In the genomic region with DNA sequence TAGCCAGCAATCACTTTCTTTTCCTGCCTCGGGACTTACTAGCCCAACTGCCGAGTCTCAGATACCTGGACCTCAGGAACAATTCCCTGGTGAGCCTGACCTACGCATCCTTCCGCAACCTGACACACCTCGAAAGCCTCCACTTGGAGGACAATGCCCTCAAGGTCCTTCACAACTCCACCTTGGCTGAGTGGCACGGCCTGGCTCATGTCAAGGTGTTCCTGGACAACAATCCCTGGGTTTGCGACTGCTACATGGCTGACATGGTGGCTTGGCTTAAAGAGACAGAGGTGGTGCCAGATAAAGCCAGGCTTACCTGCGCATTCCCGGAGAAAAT, we compare ENCODE assay signal across 8 mouse cellular contexts. TPM values are rescaled to one million over a fixed set of nuclear protein-coding genes. Genes with fewer than 3 reads are reported as not detected.
DNase-seq lines count a peak whose midpoint lies in the region; ATAC-seq and TF ChIP-seq lines count a peak whose summit lies in the region.

No protein-coding gene starts in this region.

- ATAC-seq in kidney, postnatal 0 days (replicated peaks; ENCODE audit: low FRiP score, low read depth): no peak
- no peak for ATAC-seq in embryonic facial prominence, embryonic 13.5 days (ENCODE audit: insufficient number of reproducible peaks, insufficient read depth, low FRiP score, low TSS enrichment, low read depth)
- ATAC-seq in hindbrain, embryonic 13.5 days (ENCODE audit: low FRiP score): no peak
- no peak for ATAC-seq in midbrain, embryonic 16.5 days

- H3K4me3 ChIP-seq in kidney, postnatal 0 days (replicated peaks; ENCODE audit: low read depth, low read length): peak overlapping the region; percentile 66
- peak overlapping the region; percentile 69 for H3K4me3 ChIP-seq in embryonic facial prominence, embryonic 13.5 days
- peak overlapping the region; percentile 63 for H3K4me3 ChIP-seq in hindbrain, embryonic 13.5 days
- peak overlapping the region; percentile 60 for H3K4me3 ChIP-seq in midbrain, embryonic 16.5 days (ENCODE audit: low read depth, low read length)

- peaks cover 4% of the 10 kb centered on the region; the same call in 1 of the 2 replicates for H3K4me1 ChIP-seq in kidney, postnatal 0 days (replicated peaks; ENCODE audit: insufficient read depth, low read length)
- H3K4me1 ChIP-seq in embryonic facial prominence, embryonic 13.5 days: peaks cover 17% of the 10 kb centered on the region
- H3K4me1 ChIP-seq in hindbrain, embryonic 13.5 days (replicated peaks): peaks cover 21% of the 10 kb centered on the region
- H3K4me1 ChIP-seq in midbrain, embryonic 16.5 days (ENCODE audit: control insufficient read depth, insufficient read depth, low read length): peaks cover 7% of the 10 kb centered on the region; the same call in 1 of the 2 replicates

- H3K9me3 ChIP-seq in kidney, postnatal 0 days (replicated peaks; ENCODE audit: low read length): no peaks in the 10 kb centered on the region
- no peaks in the 10 kb centered on the region for H3K9me3 ChIP-seq in embryonic facial prominence, embryonic 13.5 days
- no peaks in the 10 kb centered on the region for H3K9me3 ChIP-seq in hindbrain, embryonic 13.5 days
- 0 out of 2 replicates have a peak, but pooled peaks cover 3% of the 10 kb centered on the region for H3K9me3 ChIP-seq in midbrain, embryonic 16.5 days (replicated peaks; ENCODE audit: control insufficient read depth, low read length, poor library complexity, severe bottlenecking)

- no peak overlapping the region; the same call in 1 of the 2 replicates for H3K9ac ChIP-seq in kidney, postnatal 0 days (ENCODE audit: low read depth, low read length)
- peak overlapping the region; percentile 81 for H3K9ac ChIP-seq in embryonic facial prominence, embryonic 13.5 days
- H3K9ac ChIP-seq in hindbrain, embryonic 13.5 days: peak overlapping the region; percentile 83
- peak overlapping the region; percentile 75 for H3K9ac ChIP-seq in midbrain, embryonic 16.5 days (ENCODE audit: low read depth, low read length)

- no peaks in the 10 kb centered on the region for H3K36me3 ChIP-seq in kidney, postnatal 0 days (ENCODE audit: insufficient read depth, low read length)
- H3K36me3 ChIP-seq in embryonic facial prominence, embryonic 13.5 days: peaks cover 11% of the 10 kb centered on the region
- peaks cover 6% of the 10 kb centered on the region; the same call in 1 of the 2 replicates for H3K36me3 ChIP-seq in hindbrain, embryonic 13.5 days
- no peaks in the 10 kb centered on the region for H3K36me3 ChIP-seq in midbrain, embryonic 16.5 days (ENCODE audit: control insufficient read depth, insufficient read depth, low read length)

- no peak for DNase-seq in kidney, postnatal 0 days (ENCODE audit: low spot score)
- DNase-seq in kidney, adult 9 months: no peak
- DNase-seq in right cerebral cortex, adult 2 months (ENCODE audit: low spot score in 2 of 2): no peak
- DNase-seq in urinary bladder, postnatal 10 days (ENCODE audit: low spot score): no peak
- DNase-seq in layer of hippocampus, adult 8-10 months (ENCODE audit: low spot score in 2 of 2): no peak

- H3K4me2 ChIP-seq in kidney, postnatal 0 days (ENCODE audit: low read length): peak overlapping the region; percentile 99
- peak overlapping the region; percentile 92 for H3K4me2 ChIP-seq in embryonic facial prominence, embryonic 13.5 days
- H3K4me2 ChIP-seq in hindbrain, embryonic 13.5 days: peak overlapping the region; percentile 84
- peak overlapping the region; percentile 98 for H3K4me2 ChIP-seq in midbrain, embryonic 16.5 days (ENCODE audit: low read length)

- no peak overlapping the region for H3K27ac ChIP-seq in kidney, postnatal 0 days
- H3K27ac ChIP-seq in embryonic facial prominence, embryonic 13.5 days: no peak overlapping the region
- peak overlapping the region; percentile 89; the same call in 1 of the 2 replicates for H3K27ac ChIP-seq in hindbrain, embryonic 13.5 days
- H3K27ac ChIP-seq in midbrain, embryonic 16.5 days (ENCODE audit: low read length): no peak overlapping the region

- H3K27me3 ChIP-seq in kidney, postnatal 0 days (ENCODE audit: insufficient read depth, low read length): no peaks in the 10 kb centered on the region
- H3K27me3 ChIP-seq in embryonic facial prominence, embryonic 13.5 days: peaks cover 12% of the 10 kb centered on the region
- H3K27me3 ChIP-seq in hindbrain, embryonic 13.5 days: 0 out of 2 replicates have a peak, but pooled peaks cover 5% of the 10 kb centered on the region
- H3K27me3 ChIP-seq in midbrain, embryonic 16.5 days (ENCODE audit: control insufficient read depth, insufficient read depth, low read depth, low read length): no peaks in the 10 kb centered on the region; the same call in none of the 2 replicates

- TF ChIP-seq CTCF in kidney, postnatal 0 days (IDR thresholded peaks at IDR 0.05; ENCODE audit: low read depth): no peak

- WGBS in kidney, postnatal 0 days: 54% methylated on average over 9 of the region's 9 CpGs
- WGBS in embryonic facial prominence, embryonic 13.5 days: 69% methylated on average over 9 of the region's 9 CpGs
- WGBS in hindbrain, embryonic 13.5 days: 68% methylated on average over 9 of the region's 9 CpGs
- 54% methylated on average over 9 of the region's 9 CpGs for WGBS in midbrain, embryonic 16.5 days

RNA-seq across cellular contexts. Expression of a gene that starts 2.4 kb away (rescaled TPM):
- 21.9 and 24.6 TPM in 2 replicates for polyA plus RNA-seq in kidney, postnatal 0 days (2015; fragmentation: Nextera tagmentation; extraction: Ambion mirVana)
- polyA plus RNA-seq in embryonic facial prominence, embryonic 13.5 days (2015; fragmentation: Nextera tagmentation; extraction: Ambion mirVana): 25.6 and 26.6 TPM in 2 replicates
- polyA plus RNA-seq in hindbrain, embryonic 13.5 days (2015; fragmentation: Nextera tagmentation; extraction: Ambion mirVana): 19.2 and 25.9 TPM in 2 replicates
- 12.0 and 13.4 TPM in 2 replicates for polyA plus RNA-seq in midbrain, embryonic 16.5 days (2015; fragmentation: Nextera tagmentation; extraction: Ambion mirVana)
- total RNA-seq in layer of hippocampus, adult 8-10 months (2022): 10 to 100 TPM in 1 of 4 experiments, 1 to 10 TPM in 3; 7.5 to 10.1 (median 9.5) TPM
